Mouse (Mus musculus): ENCODE results near the gene Sec22b. TPM values are rescaled to one million over a fixed set of nuclear protein-coding genes. Genes with fewer than 3 reads are reported as not detected.

The Sec22b gene
- polyA plus RNA-seq (2012; rRNA removed) = 79.3 and 95.1 TPM in 2 replicates

DNA sequence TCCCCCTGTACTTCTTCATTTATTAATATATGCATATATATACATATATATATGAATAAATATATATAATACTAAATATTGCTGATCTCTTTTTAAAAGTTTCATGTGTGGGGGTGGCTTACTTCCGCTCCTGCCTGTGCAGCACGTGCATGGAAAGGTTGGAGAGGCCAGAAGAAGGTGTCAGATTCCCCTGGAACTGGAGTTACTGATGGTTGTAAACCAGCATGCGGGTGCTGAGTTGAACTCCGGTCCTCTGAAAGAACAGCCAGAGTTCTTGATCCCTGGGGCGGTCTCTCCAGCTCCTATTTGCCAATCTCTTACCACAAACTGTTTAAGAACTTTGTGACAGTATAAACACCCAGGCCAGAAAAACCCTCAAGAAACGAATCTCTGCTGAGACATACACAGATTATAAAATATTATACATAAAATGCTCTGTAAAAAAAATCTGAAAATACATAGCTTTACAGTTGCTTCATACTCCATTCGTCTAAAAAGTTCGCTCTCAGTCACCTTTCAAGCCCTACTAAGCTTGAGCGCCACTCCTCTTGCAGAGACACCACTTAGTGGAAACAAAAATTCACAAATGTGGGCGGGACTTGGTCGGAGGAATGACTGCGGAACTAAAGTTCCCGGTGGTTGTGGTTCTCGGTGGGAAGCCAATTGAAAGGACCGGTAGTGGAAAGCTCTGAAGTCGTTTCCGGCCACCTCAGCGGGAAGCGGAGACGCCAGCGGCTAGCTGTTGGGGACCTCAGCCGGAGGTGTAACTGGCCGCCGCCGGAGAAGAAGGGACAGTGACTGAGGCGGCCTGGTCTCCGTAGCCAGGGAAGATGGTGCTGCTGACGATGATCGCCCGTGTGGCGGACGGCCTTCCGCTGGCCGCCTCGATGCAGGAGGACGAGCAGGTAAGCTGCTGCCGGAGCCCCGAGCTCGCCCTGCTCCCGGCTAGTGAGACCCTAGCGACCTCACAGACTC lies at the start of gene Sec22b:
Sec22b (plus strand) TSS at position 675 of the 975 bp plus-strand sequence.

GRCm38 (mm10) chr3:97888168-97888901 lies 12.7 kb upstream of the Sec22b start, which contains the start of gene Pde4dip:
Gene Pde4dip, minus strand, starts transcription at chr3:97888707.

Other genes starting within 250 kb of the Sec22b start
- 11.1 and 14.8 TPM in 2 replicates for gene Prkab2, start 243.0 kb upstream of the Sec22b start, polyA plus RNA-seq (2012; rRNA removed)
- not detected in 2 replicates for gene Gm17651, start 226.5 kb upstream of the Sec22b start, polyA plus RNA-seq (2012; rRNA removed)
- 21.2 and 23.4 TPM in 2 replicates for gene Pde4dip, start 12.5 kb upstream of the Sec22b start, polyA plus RNA-seq (2012; rRNA removed)
- 15.1 and 23.3 TPM in 2 replicates for gene Notch2, start 112.3 kb downstream of the Sec22b start, polyA plus RNA-seq (2012; rRNA removed)

All from central nervous system, embryonic 11.5 days (tissue).